Comparison of ENCODE assay signal across 14 mouse cellular contexts in the genomic region with DNA sequence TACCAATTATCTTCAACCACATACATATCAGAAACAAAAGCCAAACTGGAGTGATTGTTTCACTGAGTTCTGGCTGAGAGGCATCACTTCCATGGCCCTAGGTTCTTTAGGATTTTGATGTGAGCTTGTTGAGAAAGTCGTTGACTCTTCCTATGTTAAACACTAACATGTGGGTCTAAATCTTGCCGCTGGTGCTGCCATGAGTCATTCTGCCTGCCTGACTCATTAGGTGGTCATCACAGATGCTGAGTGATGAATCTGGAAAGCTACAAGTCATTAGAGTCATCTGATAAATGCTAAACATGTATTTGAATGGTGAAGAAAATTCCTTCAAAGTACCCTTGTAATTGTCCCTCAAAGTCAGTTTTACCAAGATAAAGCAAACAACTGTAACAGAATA.
"Had no signal": no experiment of that assay in that cellular context is flagged by ENCODE, and none has a peak within 500 bp of the region (broad histone marks: within the 10 kb centered on the region; RNA-seq: fewer than 3 reads in every experiment).

No protein-coding gene starts in this region.

- DNase-seq: kidney, adult 8-10 months; kidney, postnatal 10 days; kidney, postnatal 36 days; liver, embryonic 13.5 days; lung, adult 2 months; retina, postnatal 1 day; right cerebral cortex, postnatal 25 days; spleen, adult 18-20 months; thymus, postnatal 25 days had no signal

- H3K4me3 ChIP-seq: kidney, embryonic 15.5 days; liver, embryonic 13.5 days; midbrain, embryonic 12.5 days; midbrain, embryonic 15.5 days; neural tube, embryonic 13.5 days; stomach, embryonic 15.5 days had no signal

- H3K27me3 ChIP-seq: kidney, embryonic 15.5 days; liver, embryonic 13.5 days; midbrain, embryonic 12.5 days; midbrain, embryonic 15.5 days; neural tube, embryonic 13.5 days; stomach, embryonic 15.5 days had no signal

- H3K36me3 ChIP-seq: kidney, embryonic 15.5 days; liver, embryonic 13.5 days; midbrain, embryonic 12.5 days; midbrain, embryonic 15.5 days; neural tube, embryonic 13.5 days; stomach, embryonic 15.5 days had no signal
